Mouse (Mus musculus): Measurements from ENCODE around the gene Gm10134.

- TF ChIP-seq CTCF (IDR thresholded peaks at IDR 0.05; ENCODE audit: insufficient read depth, low read depth, low read length): no peak
- TF ChIP-seq POLR2A (IDR thresholded peaks at IDR 0.05; ENCODE audit: insufficient read depth, low read depth, low read length): no peak
These were observed 32.3 kb downstream of the Gm10134 start for GRCm38 (mm10) chr2:28537995-28538816.

All from olfactory bulb, adult 2 months (tissue).